Mouse (Mus musculus) heart, adult 2 months (tissue): ENCODE data around the gene Dusp14.

Source experiments
- CTCF ChIP-seq: fragments of 200-600 bp; IDR thresholded peaks from 2 replicates; pipeline ENCODE4 v1.8.1; 2022; ENCODE audit warnings: antibody characterized with exemption, mild to moderate bottlenecking, moderate library complexity
- EP300 ChIP-seq: fragments of 200-500 bp; IDR thresholded peaks from 2 replicates; pipeline ENCODE4 v1.6.1; 2011; ENCODE audit warnings: low read depth, low read length, control low read depth; ENCODE audit not compliant: insufficient read depth
- POLR2A ChIP-seq: fragments of 200-500 bp; IDR thresholded peaks from 2 replicates; pipeline ENCODE4 v1.6.1; 2011; ENCODE audit warnings: mild to moderate bottlenecking, low read depth, low read length, control low read depth; ENCODE audit not compliant: insufficient read depth

- TF ChIP-seq CTCF (no peak), POLR2A (no peak), EP300 (no peak)
These were observed 26.0 kb upstream of the Dusp14 start for GRCm38 (mm10) chr11:84095084-84095483.
